Mouse (Mus musculus) MEL (cell line): Measurements from ENCODE around the gene Eif3b. TPM values are rescaled to one million over a fixed set of nuclear protein-coding genes. Genes with fewer than 3 reads are reported as not detected.
A peak's percentile ranks its signal among the peaks of the same experiment; 100 is the strongest.

ENCODE experiments used
- DNase-seq: peaks from one replicate; pipeline ENCODE4 v3.0.0; 2011; ENCODE audit warnings: low read depth, low spot score
- H3K27ac ChIP-seq: 2 replicates; pipeline ENCODE4 v1.5.1; 2012; ENCODE audit warnings: low read depth, mild to moderate bottlenecking, control low read depth, low read length, moderate library complexity; ENCODE audit not compliant: control insufficient read depth
- H3K27me3 ChIP-seq, 2 experiments: fragments of 150-350 bp in 1 of 2; sonication (generic) in 1 of 2; 2 replicates each; pipeline ENCODE4 v1.6.1; 2012; ENCODE audit warnings: low read length in 2 of 2, mild to moderate bottlenecking in 2 of 2, improper control_type of control experiment in 1 of 2, moderate library complexity in 1 of 2; ENCODE audit not compliant: insufficient read depth in 2 of 2, control insufficient read depth in 1 of 2
- H3K36me3 ChIP-seq, 2 experiments: 2 replicates each; pipeline ENCODE4 v1.6.1; 2012 to 2014; ENCODE audit warnings: low read length in 2 of 2, improper control_type of control experiment in 1 of 2, inconsistent platforms in 1 of 2, mild to moderate bottlenecking in 1 of 2; ENCODE audit not compliant: insufficient read depth in 2 of 2, control insufficient read depth in 1 of 2
- H3K4me1 ChIP-seq, 2 experiments: fragments of 150-350 bp in 1 of 2; sonication (generic) in 1 of 2; 2 replicates each; pipeline ENCODE4 v1.6.1; 2012; ENCODE audit warnings: low read length in 2 of 2, improper control_type of control experiment in 1 of 2, mild to moderate bottlenecking in 1 of 2; ENCODE audit not compliant: insufficient read depth in 2 of 2, control insufficient read depth in 1 of 2
- H3K4me3 ChIP-seq, 2 experiments: fragments of 150-350 bp in 1 of 2; sonication (generic) in 1 of 2; 2 replicates each; pipeline ENCODE4 v1.5.1; 2012; ENCODE audit warnings: low read depth in 2 of 2, low read length in 2 of 2, mild to moderate bottlenecking in 2 of 2, moderate library complexity in 2 of 2, control low read depth in 1 of 2, improper control_type of control experiment in 1 of 2; ENCODE audit not compliant: control insufficient read depth in 1 of 2, insufficient read depth in 1 of 2
- H3K79me2 ChIP-seq: 2 replicates; pipeline ENCODE4 v1.6.1; 2012; ENCODE audit warnings: mild to moderate bottlenecking, low read length, moderate library complexity; ENCODE audit not compliant: control insufficient read depth, poor library complexity, insufficient read depth
- H3K9ac ChIP-seq: 2 replicates; pipeline ENCODE4 v1.6.1; 2012; ENCODE audit warnings: low read depth, mild to moderate bottlenecking, control low read depth, low read length, moderate library complexity; ENCODE audit not compliant: control insufficient read depth, poor library complexity, severe bottlenecking
- H3K9me3 ChIP-seq: fragments of 150-350 bp; sonication (generic); replicated peaks from 2 replicates; pipeline ENCODE4 v1.6.1; 2012; ENCODE audit warnings: mild to moderate bottlenecking, low read length, improper control_type of control experiment, moderate library complexity; ENCODE audit not compliant: insufficient read depth
- BHLHE40 ChIP-seq: IDR thresholded peaks from 2 replicates; pipeline ENCODE4 v1.6.1; 2012; ENCODE audit warnings: low read depth, mild to moderate bottlenecking, inconsistent platforms, low read length, improper control_type of control experiment, borderline replicate concordance
- CHD1 ChIP-seq: IDR thresholded peaks from 2 replicates; pipeline ENCODE4 v1.6.1; 2012; ENCODE audit warnings: low read depth, mild to moderate bottlenecking, inconsistent platforms, low read length, improper control_type of control experiment
- CHD2 ChIP-seq: IDR thresholded peaks from 2 replicates; pipeline ENCODE4 v1.6.1; 2011; ENCODE audit warnings: low read length, improper control_type of control experiment
- CTCF ChIP-seq, 3 experiments: IDR thresholded peaks in 2 of 3; conservative IDR thresholded peaks in 1 of 3; 2 replicates each; pipeline ENCODE4 v1.5.1; 2011 to 2012; ENCODE audit warnings: low read length in 3 of 3, low read depth in 2 of 3, mild to moderate bottlenecking in 2 of 3, improper control_type of control experiment in 1 of 3, inconsistent platforms in 1 of 3, mixed read lengths in 1 of 3, moderate library complexity in 1 of 3; ENCODE audit not compliant: control insufficient read depth in 1 of 3, insufficient read depth in 1 of 3, poor library complexity in 1 of 3, severe bottlenecking in 1 of 3
- E2F4 ChIP-seq: IDR thresholded peaks from 2 replicates; pipeline ENCODE4 v1.6.1; 2011; ENCODE audit warnings: low read depth, low read length, improper control_type of control experiment, borderline replicate concordance
- ELF1 ChIP-seq: IDR thresholded peaks from 2 replicates; pipeline ENCODE4 v1.6.1; 2014; ENCODE audit warnings: low read depth, mild to moderate bottlenecking, inconsistent platforms, low read length, improper control_type of control experiment, moderate library complexity
- EP300 ChIP-seq, 2 experiments: IDR thresholded peaks; 2 replicates each; pipeline ENCODE4 v1.6.1; 2011; ENCODE audit warnings: improper control_type of control experiment in 2 of 2, low read length in 2 of 2, low read depth in 1 of 2, mild to moderate bottlenecking in 1 of 2
- GABPA ChIP-seq: IDR thresholded peaks from 2 replicates; pipeline ENCODE4 v1.6.1; 2012; ENCODE audit warnings: low read depth, mild to moderate bottlenecking, inconsistent platforms, low read length, improper control_type of control experiment, moderate library complexity
- GATA1 ChIP-seq: IDR thresholded peaks from 2 replicates; pipeline ENCODE4 v1.6.1; 2011; ENCODE audit warnings: low read depth, low read length, improper control_type of control experiment
- MXI1 ChIP-seq: IDR thresholded peaks from 2 replicates; pipeline ENCODE4 v1.6.1; 2011; ENCODE audit warnings: mild to moderate bottlenecking, low read depth, low read length, improper control_type of control experiment
- MYB ChIP-seq: IDR thresholded peaks from 2 replicates; pipeline ENCODE4 v1.6.1; 2011; ENCODE audit warnings: mild to moderate bottlenecking, low read depth, low read length, improper control_type of control experiment
- NRF1 ChIP-seq: IDR thresholded peaks from 2 replicates; pipeline ENCODE4 v1.6.1; 2014; ENCODE audit warnings: low read depth, mild to moderate bottlenecking, inconsistent platforms, low read length, improper control_type of control experiment, moderate library complexity; ENCODE audit not compliant: poor library complexity, insufficient read depth, severe bottlenecking
- POLR2A ChIP-seq, 2 experiments: IDR thresholded peaks; 2 replicates each; pipeline ENCODE4 v1.6.1; 2011 to 2012; ENCODE audit warnings: low read length in 2 of 2, mild to moderate bottlenecking in 2 of 2, control low read depth in 1 of 2, improper control_type of control experiment in 1 of 2, low read depth in 1 of 2, moderate library complexity in 1 of 2; ENCODE audit not compliant: control insufficient read depth in 1 of 2, insufficient read depth in 1 of 2, poor library complexity in 1 of 2
- POLR2AphosphoS2 ChIP-seq: IDR thresholded peaks from 2 replicates; pipeline ENCODE4 v1.6.1; 2011; ENCODE audit warnings: low read length, improper control_type of control experiment
- POLR2AphosphoS5 ChIP-seq: IDR thresholded peaks from 2 replicates; pipeline ENCODE4 v1.6.1; 2012; ENCODE audit warnings: low read depth, borderline replicate concordance, mild to moderate bottlenecking, inconsistent platforms, low read length, moderate library complexity, mixed read lengths
- RAD21 ChIP-seq: IDR thresholded peaks from 2 replicates; pipeline ENCODE4 v1.6.1; 2011; ENCODE audit warnings: mild to moderate bottlenecking, low read depth, low read length, improper control_type of control experiment
- RCOR1 ChIP-seq: IDR thresholded peaks from 2 replicates; pipeline ENCODE4 v1.6.1; 2012; ENCODE audit warnings: low read depth, mild to moderate bottlenecking, inconsistent platforms, low read length, improper control_type of control experiment
- SIN3A ChIP-seq: IDR thresholded peaks from 2 replicates; pipeline ENCODE4 v1.6.1; 2012; ENCODE audit warnings: low read length, improper control_type of control experiment, inconsistent platforms
- TAL1 ChIP-seq: IDR thresholded peaks from 2 replicates; pipeline ENCODE4 v1.6.1; 2012; ENCODE audit warnings: mild to moderate bottlenecking, inconsistent platforms, low read length, moderate library complexity, mixed read lengths
- TCF12 ChIP-seq: IDR thresholded peaks from 2 replicates; pipeline ENCODE4 v1.6.1; 2014; ENCODE audit warnings: low read depth, mild to moderate bottlenecking, inconsistent platforms, low read length, improper control_type of control experiment, moderate library complexity
- UBTF ChIP-seq: IDR thresholded peaks from 2 replicates; pipeline ENCODE4 v1.6.1; 2012; ENCODE audit warnings: low read depth, mild to moderate bottlenecking, inconsistent platforms, low read length, improper control_type of control experiment, moderate library complexity, borderline replicate concordance; ENCODE audit not compliant: insufficient read depth
- ZC3H11A ChIP-seq: IDR thresholded peaks from 2 replicates; pipeline ENCODE4 v1.6.1; 2012; ENCODE audit warnings: low read depth, mild to moderate bottlenecking, inconsistent platforms, low read length, improper control_type of control experiment
- ZKSCAN1 ChIP-seq: IDR thresholded peaks from 2 replicates; pipeline ENCODE4 v1.6.1; 2012; ENCODE audit warnings: low read depth, mild to moderate bottlenecking, inconsistent platforms, low read length, improper control_type of control experiment, moderate library complexity
- ZMIZ1 ChIP-seq: IDR thresholded peaks from 2 replicates; pipeline ENCODE4 v1.6.1; 2012; ENCODE audit warnings: low read depth, mild to moderate bottlenecking, inconsistent platforms, low read length, improper control_type of control experiment, moderate library complexity
- ZNF384 ChIP-seq: IDR thresholded peaks from 2 replicates; pipeline ENCODE4 v1.6.1; 2012; ENCODE audit warnings: low read depth, mild to moderate bottlenecking, inconsistent platforms, low read length, improper control_type of control experiment
- polyA plus RNA-seq, 2 experiments: library from polyadenylated mRNA; stranded (reverse) in 1 of 2; unstranded in 1 of 2; fragments of >175 nt in 1 of 2; fragments of >200 nt in 1 of 2; gene quantifications; 2 replicates each; pipeline versions ENCODE4 v1.2.1 to v1.2.4; 2012; ENCODE audit warnings: low replicate concordance in 2 of 2, low read depth in 1 of 2; ENCODE audit not compliant: insufficient read length in 2 of 2, insufficient read depth in 1 of 2, missing spikeins in 1 of 2
- total RNA-seq: library from RNA; depleted of rRNA; stranded (reverse); fragments of 300-350 nt; gene quantifications from 2 replicates; pipeline ENCODE4 v1.2.3, GENCODE M21; 2012

Gene Eif3b
- total and polyA plus RNA-seq, 3 experiments = 303 to 580 (median 376) TPM

DNA sequence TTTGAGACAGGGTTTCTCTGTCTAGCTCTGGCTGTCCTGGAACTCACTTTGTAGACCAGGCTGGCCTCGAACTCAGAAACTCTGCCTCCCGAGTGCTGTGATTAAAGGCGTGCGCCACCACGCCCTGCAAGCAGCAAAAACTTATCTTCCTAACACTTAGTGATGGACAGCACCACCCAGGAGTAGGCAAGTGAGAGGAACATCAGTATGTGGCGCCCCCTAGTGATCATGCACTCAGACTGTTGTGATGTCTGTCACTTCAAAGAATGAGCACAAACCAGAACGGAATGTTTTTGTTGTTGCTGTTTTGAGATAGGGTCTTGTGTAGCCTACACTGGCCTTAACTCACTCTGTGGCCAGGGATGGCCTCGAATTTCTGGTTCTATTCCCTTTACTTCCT, 7.8 kb upstream of the Eif3b start (continued):
- no peak for TF ChIP-seq EP300 (IDR thresholded peaks at IDR 0.05; ENCODE audit: low read depth in 1 of 2, low read length in 2 of 2)
- TF ChIP-seq CHD2 = no peak
- TF ChIP-seq SIN3A = 0 out of 2 replicates have a peak, but pooled peaks have one; percentile 25
- TF ChIP-seq TAL1 = no peak
- TF ChIP-seq RAD21 = peak; percentile 60
- no peak for TF ChIP-seq TCF12
- TF ChIP-seq NRF1 = no peak
- no peak for TF ChIP-seq MXI1
- no peak for TF ChIP-seq POLR2AphosphoS5
- no peak for TF ChIP-seq ZMIZ1
- TF ChIP-seq CTCF (IDR thresholded peaks at IDR 0.05 in 2 of 3, conservative IDR thresholded peaks at IDR 0.05 in 1 of 3; ENCODE audit: control insufficient read depth in 1 of 3, insufficient read depth in 1 of 3, low read depth in 2 of 3, low read length in 3 of 3, poor library complexity in 1 of 3, severe bottlenecking in 1 of 3) = peak; percentile 68 to 74 (median 71)
- no peak for TF ChIP-seq MYB
- TF ChIP-seq POLR2A (IDR thresholded peaks at IDR 0.05; ENCODE audit: control insufficient read depth in 1 of 2, insufficient read depth in 1 of 2, low read depth in 1 of 2, low read length in 2 of 2, poor library complexity in 1 of 2) = no peak
- no peak for TF ChIP-seq BHLHE40
- no peak for TF ChIP-seq RCOR1
- no peak for TF ChIP-seq CHD1
- TF ChIP-seq E2F4 = no peak

DNA sequence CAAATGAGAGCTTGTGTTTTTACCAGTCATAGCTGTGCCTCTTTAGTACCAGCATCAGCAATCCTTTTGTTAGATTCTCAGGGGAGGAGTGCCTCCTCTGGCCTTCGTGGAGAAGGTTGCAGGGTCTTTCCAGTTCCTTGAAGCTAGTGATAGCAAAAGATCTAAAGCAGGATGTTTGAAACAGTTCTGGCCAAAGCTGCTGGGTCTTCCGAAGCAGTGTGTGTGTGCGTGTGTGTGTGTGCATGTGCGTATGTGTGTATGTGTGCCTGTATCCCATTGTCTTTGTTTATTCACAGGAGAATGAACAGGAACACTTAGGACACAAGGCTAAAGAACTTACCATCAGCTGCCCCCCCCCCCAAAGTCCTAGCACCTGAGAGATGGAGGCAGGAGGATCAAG, 4.5 kb upstream of the Eif3b start:
- DNase-seq = no peak
- Histone ChIP-seq H3K27ac (no peak overlapping the region), H3K4me3 (no peak overlapping the region), H3K27me3 (no peaks in the 10 kb centered on the region), H3K4me1 (no peaks in the 10 kb centered on the region), H3K9me3 (no peaks in the 10 kb centered on the region), H3K9ac (no peak overlapping the region), H3K79me2 (peaks cover 10% of the 10 kb centered on the region), H3K36me3 (no peaks in the 10 kb centered on the region)
- TF ChIP-seq GABPA = no peak
- no peak for TF ChIP-seq GATA1
- TF ChIP-seq ZC3H11A = no peak
- TF ChIP-seq CTCF (IDR thresholded peaks at IDR 0.05 in 2 of 3, conservative IDR thresholded peaks at IDR 0.05 in 1 of 3; ENCODE audit: control insufficient read depth in 1 of 3, insufficient read depth in 1 of 3, low read depth in 2 of 3, low read length in 3 of 3, poor library complexity in 1 of 3, severe bottlenecking in 1 of 3) = no peak
- no peak for TF ChIP-seq TAL1
- no peak for TF ChIP-seq POLR2AphosphoS5
- TF ChIP-seq ZKSCAN1 = no peak
- TF ChIP-seq ZNF384 = no peak
- no peak for TF ChIP-seq POLR2AphosphoS2
- TF ChIP-seq MXI1 = no peak
- no peak for TF ChIP-seq ELF1
- TF ChIP-seq NRF1 = no peak
- TF ChIP-seq CHD1 = no peak
- TF ChIP-seq MYB = no peak
- TF ChIP-seq UBTF = no peak
